Mouse (Mus musculus): ENCODE data around the gene Def6.

The Def6 gene

GRCm38 (mm10) chr17:28242296-28242695, 34.7 kb downstream of the Def6 start:
- no peak for DNase-seq (ENCODE audit: low spot score)

- no peak for DNase-seq (ENCODE audit: low spot score)
These were observed 36.6 kb downstream of the Def6 start for GRCm38 (mm10) chr17:28244214-28244613.

- DNase-seq (ENCODE audit: low spot score), result no peak
These were observed 37.1 kb downstream of the Def6 start for GRCm38 (mm10) chr17:28244714-28245113.

- DNase-seq (ENCODE audit: low spot score), result no peak
These were observed 39.1 kb downstream of the Def6 start for GRCm38 (mm10) chr17:28246640-28247039.

- DNase-seq (ENCODE audit: low spot score), result no peak
These were observed 40.0 kb downstream of the Def6 start for GRCm38 (mm10) chr17:28247613-28248012.

- no peak for DNase-seq (ENCODE audit: low spot score)
These were observed 41.5 kb downstream of the Def6 start for GRCm38 (mm10) chr17:28249062-28249461.

- DNase-seq (ENCODE audit: low spot score), result no peak
These were observed 44.2 kb downstream of the Def6 start for GRCm38 (mm10) chr17:28251579-28252280.

GRCm38 (mm10) chr17:28252281-28252648, 44.7 kb downstream of the Def6 start:
- DNase-seq (ENCODE audit: low spot score), result no peak

GRCm38 (mm10) chr17:28253216-28253615, 45.6 kb downstream of the Def6 start:
- DNase-seq (ENCODE audit: low spot score), result no peak

GRCm38 (mm10) chr17:28254804-28255203, 47.2 kb downstream of the Def6 start:
- DNase-seq (ENCODE audit: low spot score), result no peak

- DNase-seq (ENCODE audit: low spot score), result no peak
These were observed 48.1 kb downstream of the Def6 start for GRCm38 (mm10) chr17:28255651-28256050.

GRCm38 (mm10) chr17:28256651-28257328, 49.2 kb downstream of the Def6 start:
- no peak for DNase-seq (ENCODE audit: low spot score)

- DNase-seq (ENCODE audit: low spot score), result no peak
These were observed 50.7 kb downstream of the Def6 start for GRCm38 (mm10) chr17:28258325-28258724.

- DNase-seq (ENCODE audit: low spot score), result no peak
These were observed 52.4 kb downstream of the Def6 start for GRCm38 (mm10) chr17:28259890-28260542.

GRCm38 (mm10) chr17:28260543-28260909, 52.9 kb downstream of the Def6 start:
- DNase-seq (ENCODE audit: low spot score), result no peak

GRCm38 (mm10) chr17:28261795-28262194, 54.2 kb downstream of the Def6 start:
- peak; percentile 63 for DNase-seq (ENCODE audit: low spot score)

GRCm38 (mm10) chr17:28263181-28263894, 55.8 kb downstream of the Def6 start:
- DNase-seq (ENCODE audit: low spot score), result no peak

GRCm38 (mm10) chr17:28267251-28267650, 59.7 kb downstream of the Def6 start:
- DNase-seq (ENCODE audit: low spot score), result no peak

- peak; percentile 61 for DNase-seq (ENCODE audit: low spot score)
These were observed 62.6 kb downstream of the Def6 start for GRCm38 (mm10) chr17:28270165-28270564.

- no peak for DNase-seq (ENCODE audit: low spot score)
These were observed 64.1 kb downstream of the Def6 start for GRCm38 (mm10) chr17:28271537-28272266.

GRCm38 (mm10) chr17:28272281-28272680, 64.7 kb downstream of the Def6 start:
- no peak for DNase-seq (ENCODE audit: low spot score)

- peak; percentile 58 for DNase-seq (ENCODE audit: low spot score)
These were observed 65.3 kb downstream of the Def6 start for GRCm38 (mm10) chr17:28272837-28273236.
